Mouse (Mus musculus): ENCODE results near the gene Trpd52l3.

Gene Trpd52l3

GRCm38 (mm10) chr19:30029894-30030635 lies 26.5 kb downstream of the Trpd52l3 start, which contains the start of gene Uhrf2:
Gene Uhrf2, plus strand, starts transcription at chr19:30030513.
- peak; percentile 94 for DNase-seq (ENCODE audit: low spot score in 2 of 2)

DNA sequence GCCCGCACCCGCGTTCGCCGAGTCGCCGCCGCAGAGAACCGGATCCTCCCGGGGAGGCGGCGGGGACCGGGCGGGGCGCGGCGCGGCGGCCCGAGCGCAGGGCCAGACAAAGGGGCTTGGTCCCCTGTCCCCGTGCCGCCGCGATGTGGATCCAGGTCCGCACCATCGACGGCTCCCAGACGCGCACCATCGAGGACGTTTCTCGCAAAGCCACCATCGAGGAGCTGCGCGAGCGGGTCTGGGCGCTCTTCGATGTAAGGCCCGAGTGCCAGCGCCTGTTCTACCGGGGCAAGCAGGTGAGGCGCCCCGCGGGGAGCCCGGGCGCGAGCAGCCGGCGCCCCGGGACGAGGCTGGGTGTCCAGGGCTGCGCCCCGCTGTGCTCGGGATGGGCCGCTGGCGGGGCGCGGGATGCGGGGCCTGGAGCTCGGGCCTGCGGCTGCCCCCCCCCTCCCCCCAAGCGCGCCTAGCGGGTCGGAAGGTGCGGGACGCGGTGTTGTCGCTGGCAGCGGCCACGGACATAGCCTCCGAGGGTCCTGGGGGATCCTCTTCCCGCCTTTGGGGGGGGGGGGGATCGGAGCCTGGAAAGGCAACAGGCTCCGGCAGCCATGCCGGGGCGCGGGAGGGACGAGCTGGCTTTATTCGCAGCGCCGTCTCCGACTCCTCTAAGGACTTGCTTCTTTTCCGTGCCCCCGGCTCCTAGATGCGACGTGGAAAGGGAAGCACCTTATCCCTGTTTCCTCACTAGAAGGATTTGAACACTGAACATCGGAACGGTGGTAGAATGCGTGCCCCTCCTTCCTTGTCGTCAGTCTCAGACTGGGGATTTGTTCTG lies 27.3 kb downstream of the Trpd52l3 start:
- no peak for DNase-seq (ENCODE audit: low spot score in 2 of 2)

- no peak for DNase-seq (ENCODE audit: low spot score in 2 of 2)
Observed at GRCm38 (mm10) chr19:30031468-30031931, 27.9 kb downstream of the Trpd52l3 start.

GRCm38 (mm10) chr19:30032206-30032605 lies 28.6 kb downstream of the Trpd52l3 start:
- DNase-seq (ENCODE audit: low spot score in 2 of 2): no peak

GRCm38 (mm10) chr19:30035361-30035760 lies 31.8 kb downstream of the Trpd52l3 start:
- no peak for DNase-seq (ENCODE audit: low spot score in 2 of 2)

- DNase-seq (ENCODE audit: low spot score in 2 of 2): no peak
Observed at GRCm38 (mm10) chr19:30043691-30044090, 40.1 kb downstream of the Trpd52l3 start.

DNA sequence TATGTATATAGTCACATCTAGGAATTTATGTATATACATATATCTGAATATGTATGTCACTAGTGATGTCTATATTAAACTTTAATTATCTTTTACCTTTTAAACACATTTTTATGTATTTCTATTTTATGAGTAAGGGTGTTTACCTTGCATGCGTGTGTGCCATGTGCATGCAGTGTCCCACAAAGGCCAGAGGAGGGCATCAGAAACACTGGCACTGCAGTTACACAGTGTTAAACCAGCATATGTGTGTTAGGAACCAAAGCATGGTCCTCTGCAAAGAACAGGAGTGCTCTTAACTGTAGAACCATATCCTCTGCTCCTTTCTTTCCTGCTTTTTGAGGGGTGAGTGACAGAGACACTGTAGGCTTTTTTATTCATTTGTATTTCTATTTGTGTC lies 41.0 kb downstream of the Trpd52l3 start:
- DNase-seq (ENCODE audit: low spot score in 2 of 2): no peak

DNA sequence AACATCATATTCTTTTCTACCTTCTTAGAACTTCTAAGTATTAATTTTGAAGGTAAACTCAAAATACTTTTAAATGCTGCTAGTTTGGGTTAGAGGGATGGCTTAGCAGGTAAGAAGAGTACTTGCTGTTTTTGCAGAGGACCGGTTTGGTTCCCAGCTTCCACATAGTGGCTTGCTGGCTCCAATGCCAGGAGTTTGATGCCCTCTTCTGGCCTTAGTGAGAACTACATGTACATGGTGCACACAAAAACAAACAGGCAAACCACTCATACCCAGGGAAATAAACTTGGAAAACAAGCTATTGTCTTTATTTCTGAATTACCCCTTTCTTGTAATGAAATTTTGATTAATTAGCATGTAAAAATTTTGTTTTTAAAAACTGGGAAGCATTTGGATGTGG lies 42.3 kb downstream of the Trpd52l3 start:
- DNase-seq (ENCODE audit: low spot score in 2 of 2): no peak

DNA sequence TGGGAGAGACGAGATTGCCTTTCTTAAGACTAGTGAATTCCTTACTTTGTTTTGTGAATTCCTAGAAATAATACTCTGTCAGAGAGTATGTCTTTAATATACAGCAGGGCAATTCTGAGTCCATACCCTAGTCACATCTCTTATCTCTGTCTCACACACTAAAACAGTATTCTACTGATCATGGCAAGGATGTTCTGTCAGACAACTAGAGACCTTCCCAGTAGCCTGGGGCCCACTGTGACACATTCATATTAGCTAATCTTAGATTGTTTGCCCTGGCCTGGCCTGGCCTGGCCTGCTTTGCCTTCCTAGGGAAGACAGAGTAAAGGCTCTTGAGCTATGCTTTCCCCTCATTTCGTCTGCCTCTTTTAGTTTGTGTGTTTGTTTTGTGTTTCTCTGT lies 47.0 kb downstream of the Trpd52l3 start:
- DNase-seq (ENCODE audit: low spot score in 2 of 2): no peak

GRCm38 (mm10) chr19:30051479-30051878 lies 47.9 kb downstream of the Trpd52l3 start:
- no peak for DNase-seq (ENCODE audit: low spot score in 2 of 2)

DNA sequence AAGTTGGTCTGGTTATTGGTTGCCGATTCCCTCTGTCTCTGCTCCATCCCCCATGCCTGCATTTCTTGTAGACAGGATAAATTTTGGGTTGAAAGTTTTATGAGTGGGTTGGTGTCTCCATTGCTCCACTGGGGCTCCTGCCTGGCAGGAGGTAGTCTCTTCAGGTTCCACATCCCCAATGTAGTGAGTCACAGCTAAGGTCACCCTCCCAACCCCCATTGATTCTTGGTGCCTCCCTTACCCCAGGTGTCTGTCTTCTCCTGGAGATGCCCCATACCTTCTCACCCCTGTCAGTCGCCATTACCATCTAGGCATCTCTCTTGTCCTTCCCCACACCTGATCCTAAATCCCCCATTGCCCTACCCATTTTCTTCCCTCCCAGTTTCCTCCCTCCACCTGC lies 50.6 kb downstream of the Trpd52l3 start:
- DNase-seq (ENCODE audit: low spot score in 2 of 2): no peak

Data from right cerebral cortex, postnatal 36 days (tissue).